Mouse (Mus musculus): ENCODE results near the gene Flrt1. TPM values are rescaled to one million over a fixed set of nuclear protein-coding genes. Genes with fewer than 3 reads are reported as not detected.
A peak's percentile ranks its signal among the peaks of the same experiment; 100 is the strongest.

Flrt1 gene
- polyA plus RNA-seq, 1 experiment from 2014 or later, result 0.17 TPM

GRCm38 (mm10) chr19:7128551-7129475, 23.3 kb upstream of the Flrt1 start:
- 72% methylated on average over 19 of the region's 19 CpGs for WGBS (ENCODE audit: insufficient replicate concordance)
- Histone ChIP-seq H3K4me2 (no peak overlapping the region), H3K4me3 (replicated peaks) (no peak overlapping the region), H3K4me1 (replicated peaks) (peaks cover 8% of the 10 kb centered on the region), H3K9ac (no peak overlapping the region), H3K27me3 (peaks cover 26% of the 10 kb centered on the region), H3K9me3 (replicated peaks) (no peaks in the 10 kb centered on the region), H3K27ac (no peak overlapping the region), H3K36me3 (no peaks in the 10 kb centered on the region)
- DNase-seq, result no peak
- no peak for ATAC-seq (ENCODE audit: low read depth)

- peaks cover 14% of the 10 kb centered on the region for H3K4me1 ChIP-seq (replicated peaks)
- H3K9me3 ChIP-seq (replicated peaks), result no peaks in the 10 kb centered on the region
- no peak overlapping the region for H3K4me2 ChIP-seq
- DNase-seq, result no peak
- no peaks in the 10 kb centered on the region for H3K36me3 ChIP-seq
- no peak overlapping the region for H3K4me3 ChIP-seq (replicated peaks)
- H3K9ac ChIP-seq, result no peak overlapping the region
- H3K27me3 ChIP-seq, result peaks cover 13% of the 10 kb centered on the region; the same call in 1 of the 2 replicates
- H3K27ac ChIP-seq, result no peak overlapping the region
- WGBS (ENCODE audit: insufficient replicate concordance), result 26% methylated on average over 2 of the region's 2 CpGs
- ATAC-seq (ENCODE audit: low read depth), result 0 out of 2 replicates have a peak, but pooled peaks have one; percentile 52
Observed at GRCm38 (mm10) chr19:7126933-7127332, 21.4 kb upstream of the Flrt1 start.

- WGBS (ENCODE audit: insufficient replicate concordance), result 43% methylated on average over 1 of the region's 1 CpGs
- H3K9me3 ChIP-seq (replicated peaks), result no peaks in the 10 kb centered on the region
- H3K4me2 ChIP-seq, result no peak overlapping the region
- H3K9ac ChIP-seq, result no peak overlapping the region
- no peak for ATAC-seq (ENCODE audit: low read depth)
- peaks cover 18% of the 10 kb centered on the region; the same call in 1 of the 2 replicates for H3K27me3 ChIP-seq
- no peak overlapping the region for H3K27ac ChIP-seq
- H3K4me1 ChIP-seq (replicated peaks), result peaks cover 21% of the 10 kb centered on the region
- no peak for DNase-seq
- no peaks in the 10 kb centered on the region for H3K36me3 ChIP-seq
- H3K4me3 ChIP-seq (replicated peaks), result no peak overlapping the region
Observed at GRCm38 (mm10) chr19:7126209-7126608, 20.7 kb upstream of the Flrt1 start.

GRCm38 (mm10) chr19:7125526-7126156, 20.1 kb upstream of the Flrt1 start:
- WGBS (ENCODE audit: insufficient replicate concordance), result 68% methylated on average over 4 of the region's 4 CpGs
- Histone ChIP-seq H3K27me3 (peaks cover 18% of the 10 kb centered on the region; the same call in 1 of the 2 replicates), H3K36me3 (no peaks in the 10 kb centered on the region), H3K27ac (no peak overlapping the region), H3K4me1 (replicated peaks) (peaks cover 27% of the 10 kb centered on the region), H3K4me3 (replicated peaks) (no peak overlapping the region), H3K9me3 (replicated peaks) (no peaks in the 10 kb centered on the region), H3K4me2 (no peak overlapping the region), H3K9ac (no peak overlapping the region)
- DNase-seq, result no peak
- ATAC-seq (ENCODE audit: low read depth), result no peak

- ATAC-seq (ENCODE audit: low read depth), result no peak
- H3K36me3 ChIP-seq, result no peaks in the 10 kb centered on the region
- peaks cover 54% of the 10 kb centered on the region for H3K4me1 ChIP-seq (replicated peaks)
- 47% methylated on average over 10 of the region's 10 CpGs for WGBS (ENCODE audit: insufficient replicate concordance)
- H3K27me3 ChIP-seq, result peaks cover 13% of the 10 kb centered on the region; the same call in 1 of the 2 replicates
- H3K9me3 ChIP-seq (replicated peaks), result no peaks in the 10 kb centered on the region
- H3K27ac ChIP-seq, result no peak overlapping the region
- no peak for DNase-seq
- H3K4me3 ChIP-seq (replicated peaks), result no peak overlapping the region
- H3K4me2 ChIP-seq, result no peak overlapping the region
- H3K9ac ChIP-seq, result no peak overlapping the region
Observed at GRCm38 (mm10) chr19:7122698-7123306, 17.3 kb upstream of the Flrt1 start.

GRCm38 (mm10) chr19:7122277-7122676, 16.7 kb upstream of the Flrt1 start:
- Histone ChIP-seq H3K4me1 (replicated peaks) (peaks cover 57% of the 10 kb centered on the region), H3K27ac (no peak overlapping the region), H3K27me3 (peaks cover 13% of the 10 kb centered on the region; the same call in 1 of the 2 replicates), H3K36me3 (no peaks in the 10 kb centered on the region), H3K4me3 (replicated peaks) (no peak overlapping the region), H3K4me2 (no peak overlapping the region), H3K9me3 (replicated peaks) (no peaks in the 10 kb centered on the region), H3K9ac (no peak overlapping the region)
- WGBS (ENCODE audit: insufficient replicate concordance), result 45% methylated on average over 4 of the region's 4 CpGs
- ATAC-seq (ENCODE audit: low read depth) (no peak), DNase-seq (no peak)

GRCm38 (mm10) chr19:7121252-7121651, 15.7 kb upstream of the Flrt1 start:
- Histone ChIP-seq H3K4me2 (no peak overlapping the region), H3K27me3 (peaks cover 13% of the 10 kb centered on the region; the same call in 1 of the 2 replicates), H3K27ac (peak overlapping the region; percentile 6; the same call in 1 of the 2 replicates), H3K36me3 (no peaks in the 10 kb centered on the region), H3K4me1 (replicated peaks) (peaks cover 61% of the 10 kb centered on the region), H3K9ac (no peak overlapping the region), H3K4me3 (replicated peaks) (no peak overlapping the region), H3K9me3 (replicated peaks) (no peaks in the 10 kb centered on the region)
- DNase-seq (no peak), ATAC-seq (ENCODE audit: low read depth) (no peak)
- WGBS (ENCODE audit: insufficient replicate concordance), result 58% methylated on average over 11 of the region's 11 CpGs

- Histone ChIP-seq H3K27me3 (0 out of 2 replicates have a peak, but pooled peaks cover 5% of the 10 kb centered on the region), H3K9ac (peak overlapping the region; percentile 67), H3K4me1 (replicated peaks) (peaks cover 93% of the 10 kb centered on the region), H3K36me3 (no peaks in the 10 kb centered on the region), H3K4me2 (peak overlapping the region; percentile 60), H3K27ac (peak overlapping the region; percentile 86), H3K4me3 (replicated peaks) (peak overlapping the region; percentile 17), H3K9me3 (replicated peaks) (no peaks in the 10 kb centered on the region)
- 19% methylated on average over 8 of the region's 8 CpGs for WGBS (ENCODE audit: insufficient replicate concordance)
- ATAC-seq (ENCODE audit: low read depth) (peak; percentile 80), DNase-seq (peak; percentile 57)
Observed at GRCm38 (mm10) chr19:7117653-7118307, 12.3 kb upstream of the Flrt1 start.

GRCm38 (mm10) chr19:7117141-7117540, 11.6 kb upstream of the Flrt1 start:
- Histone ChIP-seq H3K4me1 (replicated peaks) (peaks cover 90% of the 10 kb centered on the region), H3K36me3 (no peaks in the 10 kb centered on the region), H3K27ac (peak overlapping the region; percentile 86), H3K4me2 (peak overlapping the region; percentile 60), H3K9me3 (replicated peaks) (no peaks in the 10 kb centered on the region), H3K9ac (peak overlapping the region; percentile 67), H3K27me3 (0 out of 2 replicates have a peak, but pooled peaks cover 5% of the 10 kb centered on the region), H3K4me3 (replicated peaks) (peak overlapping the region; percentile 2; the same call in 1 of the 2 replicates)
- DNase-seq (peak; percentile 61), ATAC-seq (ENCODE audit: low read depth) (peak; percentile 84)
- 11% methylated on average over 4 of the region's 4 CpGs for WGBS (ENCODE audit: insufficient replicate concordance)

GRCm38 (mm10) chr19:7116038-7116731, 10.7 kb upstream of the Flrt1 start:
- Histone ChIP-seq H3K4me1 (replicated peaks) (peaks cover 83% of the 10 kb centered on the region), H3K27ac (peak overlapping the region; percentile 86), H3K27me3 (no peaks in the 10 kb centered on the region), H3K36me3 (no peaks in the 10 kb centered on the region), H3K4me3 (replicated peaks) (0 out of 2 replicates have a peak overlapping the region, but pooled peaks have one; percentile 2), H3K9me3 (replicated peaks) (no peaks in the 10 kb centered on the region), H3K4me2 (peak overlapping the region; percentile 60), H3K9ac (peak overlapping the region; percentile 67)
- DNase-seq, result no peak
- 53% methylated on average over 4 of the region's 4 CpGs for WGBS (ENCODE audit: insufficient replicate concordance)
- ATAC-seq (ENCODE audit: low read depth), result no peak
